In the genomic region with DNA sequence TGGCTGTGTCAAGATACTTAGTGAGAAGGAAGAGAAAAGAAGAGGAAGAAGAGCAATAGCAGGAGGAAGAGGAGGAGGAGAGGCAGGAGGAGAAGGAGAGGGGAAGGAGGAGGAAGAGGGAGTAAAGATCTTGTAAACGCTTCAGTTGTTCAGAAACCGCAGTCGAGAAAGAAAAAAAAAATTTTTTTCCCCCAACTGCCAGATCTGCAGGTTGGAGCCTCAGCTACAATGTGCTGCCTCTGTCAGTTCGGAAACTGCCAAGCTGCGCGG, we compare ENCODE assay signal across 8 mouse cellular contexts. TPM values are rescaled to one million over a fixed set of nuclear protein-coding genes. Genes with fewer than 3 reads are reported as not detected.
DNase-seq lines count a peak whose midpoint lies in the region; ATAC-seq and TF ChIP-seq lines count a peak whose summit lies in the region.

No protein-coding gene starts in this region.

- TF ChIP-seq POLR2A in CH12.LX (IDR thresholded peaks at IDR 0.05; ENCODE audit: low read depth, low read length), result no peak

- H3K4me3 ChIP-seq in heart, embryonic 14.5 days (ENCODE audit: control insufficient read depth in 1 of 2, insufficient read depth in 1 of 2, low read depth in 1 of 2, low read length in 2 of 2), result peak overlapping the region; percentile 68 to 82
- peak overlapping the region; percentile 70 to 72 (median 71) for H3K4me3 ChIP-seq in CH12.LX (replicated peaks in 1 of 3; ENCODE audit: low read depth in 2 of 3, low read length in 2 of 3, poor library complexity in 1 of 3)
- H3K4me3 ChIP-seq in forebrain, embryonic 15.5 days, result peak overlapping the region; percentile 84
- peak overlapping the region; percentile 81 for H3K4me3 ChIP-seq in liver, postnatal 0 days (ENCODE audit: low read depth, low read length)

- H3K9me3 ChIP-seq in heart, embryonic 14.5 days (ENCODE audit: control insufficient read depth, low read length), result no peaks in the 10 kb centered on the region
- H3K9me3 ChIP-seq in CH12.LX (replicated peaks; ENCODE audit: low read length), result no peaks in the 10 kb centered on the region
- no peaks in the 10 kb centered on the region for H3K9me3 ChIP-seq in forebrain, embryonic 15.5 days
- H3K9me3 ChIP-seq in liver, postnatal 0 days (ENCODE audit: low read length), result no peaks in the 10 kb centered on the region

- dilution Hi-C loops in CH12.LX (cut with MboI; ENCODE audit: extremely low pct_ligation_motif_present, extremely low pct_unique_long_range_greater_than_20kb, low sequenced_read_pairs), result no loop called here

- in situ Hi-C loops in CH12.LX (cut with MboI; ENCODE audit: low pct_ligation_motif_present, low pct_unique_long_range_greater_than_20kb, low sequenced_read_pairs), result loop anchor here (10.0 to 25.0 kb wide), 3 partner anchors 111 to 242 kb away; no protein-coding TSS in a partner anchor

- H3K4me1 ChIP-seq in heart, embryonic 14.5 days (ENCODE audit: control insufficient read depth in 2 of 2, insufficient read depth in 2 of 2, low read length in 2 of 2), result peaks cover 19 to 43% of the 10 kb centered on the region in 2 experiments
- peaks cover 0 to 32% of the 10 kb centered on the region in 2 experiments; a peak in 2 of 4 replicates for H3K4me1 ChIP-seq in CH12.LX (ENCODE audit: control insufficient read depth in 1 of 2, insufficient read depth in 2 of 2)
- peaks cover 25% of the 10 kb centered on the region for H3K4me1 ChIP-seq in forebrain, embryonic 15.5 days
- H3K4me1 ChIP-seq in liver, postnatal 0 days (ENCODE audit: insufficient read depth), result peaks cover 49% of the 10 kb centered on the region

- no peaks in the 10 kb centered on the region for H3K27me3 ChIP-seq in heart, embryonic 14.5 days (ENCODE audit: control insufficient read depth, insufficient read depth, low read length)
- H3K27me3 ChIP-seq in CH12.LX (replicated peaks), result peaks cover 10% of the 10 kb centered on the region
- 0 out of 2 replicates have a peak, but pooled peaks cover 3% of the 10 kb centered on the region for H3K27me3 ChIP-seq in forebrain, embryonic 15.5 days
- peaks cover 25% of the 10 kb centered on the region for H3K27me3 ChIP-seq in liver, postnatal 0 days (ENCODE audit: insufficient read depth, low read length)

- H3K27ac ChIP-seq in heart, embryonic 14.5 days (replicated peaks in 1 of 2; ENCODE audit: control insufficient read depth in 1 of 2, insufficient read depth in 1 of 2, low read depth in 2 of 2, low read length in 2 of 2), result peak overlapping the region; percentile 90 to 96
- no peak overlapping the region for H3K27ac ChIP-seq in CH12.LX (ENCODE audit: insufficient read depth, low read depth)
- H3K27ac ChIP-seq in forebrain, embryonic 15.5 days (replicated peaks), result peak overlapping the region; percentile 91
- H3K27ac ChIP-seq in liver, postnatal 0 days (ENCODE audit: low read depth), result peak overlapping the region; percentile 92

- TF ChIP-seq EP300 in CH12.LX (IDR thresholded peaks at IDR 0.05; ENCODE audit: low read length), result peak; percentile 24; the same call in 1 of the 2 replicates
- no peak for TF ChIP-seq EP300 in liver, postnatal 0 days (IDR thresholded peaks at IDR 0.05; ENCODE audit: low read depth)

- no peaks in the 10 kb centered on the region for H3K79me2 ChIP-seq in CH12.LX (replicated peaks; ENCODE audit: control insufficient read depth, extremely low read depth, insufficient read depth, poor library complexity, severe bottlenecking)

- peaks cover 18% of the 10 kb centered on the region for H3K36me3 ChIP-seq in heart, embryonic 14.5 days (ENCODE audit: control insufficient read depth, insufficient read depth, low read length)
- peaks cover 0 to 28% of the 10 kb centered on the region in 2 experiments for H3K36me3 ChIP-seq in CH12.LX (replicated peaks in 1 of 2; ENCODE audit: control insufficient read depth in 1 of 2, insufficient read depth in 1 of 2, low read length in 1 of 2)
- H3K36me3 ChIP-seq in forebrain, embryonic 15.5 days, result no peaks in the 10 kb centered on the region; the same call in 1 of the 2 replicates
- peaks cover 13% of the 10 kb centered on the region; the same call in 1 of the 2 replicates for H3K36me3 ChIP-seq in liver, postnatal 0 days (replicated peaks; ENCODE audit: insufficient read depth, low read length)

- DNase-seq in heart, postnatal 4 days, result no peak
- no peak for DNase-seq in CH12.LX (ENCODE audit: extremely low read depth)
- no peak for DNase-seq in liver, postnatal 0 days
- no peak for DNase-seq in urinary bladder, adult 18-20 months (ENCODE audit: low spot score in 2 of 2)
- no peak for DNase-seq in gastrocnemius, adult 8-10 months (ENCODE audit: low spot score in 2 of 2)
- DNase-seq in kidney, postnatal 25 days, result no peak

- 0% methylated on average over 6 of the region's 6 CpGs for WGBS in heart, embryonic 14.5 days
- 4% methylated on average over 6 of the region's 6 CpGs for WGBS in forebrain, embryonic 15.5 days
- WGBS in liver, postnatal 0 days (ENCODE audit: insufficient replicate concordance), result 0% methylated on average over 6 of the region's 6 CpGs

- peak overlapping the region; percentile 100 for H3K4me2 ChIP-seq in heart, embryonic 14.5 days (ENCODE audit: low read length)
- H3K4me2 ChIP-seq in CH12.LX (ENCODE audit: insufficient read depth, low read depth, poor library complexity, severe bottlenecking), result peak overlapping the region; percentile 88
- peak overlapping the region; percentile 87 for H3K4me2 ChIP-seq in forebrain, embryonic 15.5 days (replicated peaks)
- peak overlapping the region; percentile 100 for H3K4me2 ChIP-seq in liver, postnatal 0 days (ENCODE audit: low read depth, low read length)

- no peak for TF ChIP-seq CTCF in CH12.LX (conservative IDR thresholded peaks at IDR 0.05 in 1 of 2, IDR thresholded peaks at IDR 0.05 in 1 of 2; ENCODE audit: low read depth in 2 of 2, low read length in 2 of 2)
- TF ChIP-seq CTCF in liver, postnatal 0 days (IDR thresholded peaks at IDR 0.05; ENCODE audit: low read depth), result no peak

- TF ChIP-seq RAD21 in CH12.LX (IDR thresholded peaks at IDR 0.05; ENCODE audit: low read depth, low read length), result no peak

- peak overlapping the region; percentile 96 for H3K9ac ChIP-seq in heart, embryonic 14.5 days (ENCODE audit: low read length)
- peak overlapping the region; percentile 48; the same call in 1 of the 2 replicates for H3K9ac ChIP-seq in CH12.LX (ENCODE audit: insufficient read depth, low read depth)
- peak overlapping the region; percentile 86 for H3K9ac ChIP-seq in forebrain, embryonic 15.5 days (replicated peaks)
- peak overlapping the region; percentile 91 for H3K9ac ChIP-seq in liver, postnatal 0 days (replicated peaks)

- ATAC-seq in heart, embryonic 14.5 days (ENCODE audit: insufficient number of reproducible peaks, insufficient read depth, low FRiP score, low read depth), result no peak
- ATAC-seq in forebrain, embryonic 15.5 days (replicated peaks), result no peak
- no peak for ATAC-seq in liver, postnatal 0 days

TF ChIP-seq in CH12.LX, 34 proteins besides CTCF, POLR2A, EP300 and RAD21:
- TF ChIP-seq E2F4 (IDR thresholded peaks at IDR 0.05; ENCODE audit: insufficient replicate concordance, low read depth, low read length) (no peak), ZNF384 (IDR thresholded peaks at IDR 0.05; ENCODE audit: low read depth, low read length) (peak; percentile 91)

RNA-seq across cellular contexts. Expression of a gene that starts 0.8 kb away (rescaled TPM):
- polyA plus RNA-seq in heart, embryonic 14.5 days (2014; fragmentation: Nextera tagmentation; extraction: Ambion mirVana), result 64.5 and 69.4 TPM in 2 replicates
- 10 to 100 TPM; 46.1 to 47.5 TPM for total RNA-seq in heart, postnatal 4 days (2021)
- total RNA-seq in CH12.LX (2012; rRNA removed) (3.9 and 5.5 TPM in 2 replicates), CH12.LX (2014; rRNA removed) (25.6 and 30.8 TPM in 2 replicates)
- 7.6 and 8.2 TPM in 2 replicates for polyA plus RNA-seq in CH12.LX (2012; ENCODE audit: insufficient read length, low read depth)
- polyA plus RNA-seq in forebrain, embryonic 15.5 days (2015; fragmentation: Nextera tagmentation; extraction: Ambion mirVana), result 39.4 and 48.5 TPM in 2 replicates
- polyA plus RNA-seq in liver, postnatal 0 days (2015; fragmentation: Nextera tagmentation; extraction: Ambion mirVana), result 32.7 and 32.9 TPM in 2 replicates
- 10 to 100 TPM; 29.2 to 34.8 (median 34.1) TPM for total RNA-seq in gastrocnemius, adult 8-10 months (2022)
